Mouse (Mus musculus): ENCODE data around the gene Foxr1.
"Not testable (repeated sequence)": the region's sequence is repeated elsewhere in the genome, so short reads cannot be mapped to it uniquely, and the experiment has no call there.

The Foxr1 gene

DNA sequence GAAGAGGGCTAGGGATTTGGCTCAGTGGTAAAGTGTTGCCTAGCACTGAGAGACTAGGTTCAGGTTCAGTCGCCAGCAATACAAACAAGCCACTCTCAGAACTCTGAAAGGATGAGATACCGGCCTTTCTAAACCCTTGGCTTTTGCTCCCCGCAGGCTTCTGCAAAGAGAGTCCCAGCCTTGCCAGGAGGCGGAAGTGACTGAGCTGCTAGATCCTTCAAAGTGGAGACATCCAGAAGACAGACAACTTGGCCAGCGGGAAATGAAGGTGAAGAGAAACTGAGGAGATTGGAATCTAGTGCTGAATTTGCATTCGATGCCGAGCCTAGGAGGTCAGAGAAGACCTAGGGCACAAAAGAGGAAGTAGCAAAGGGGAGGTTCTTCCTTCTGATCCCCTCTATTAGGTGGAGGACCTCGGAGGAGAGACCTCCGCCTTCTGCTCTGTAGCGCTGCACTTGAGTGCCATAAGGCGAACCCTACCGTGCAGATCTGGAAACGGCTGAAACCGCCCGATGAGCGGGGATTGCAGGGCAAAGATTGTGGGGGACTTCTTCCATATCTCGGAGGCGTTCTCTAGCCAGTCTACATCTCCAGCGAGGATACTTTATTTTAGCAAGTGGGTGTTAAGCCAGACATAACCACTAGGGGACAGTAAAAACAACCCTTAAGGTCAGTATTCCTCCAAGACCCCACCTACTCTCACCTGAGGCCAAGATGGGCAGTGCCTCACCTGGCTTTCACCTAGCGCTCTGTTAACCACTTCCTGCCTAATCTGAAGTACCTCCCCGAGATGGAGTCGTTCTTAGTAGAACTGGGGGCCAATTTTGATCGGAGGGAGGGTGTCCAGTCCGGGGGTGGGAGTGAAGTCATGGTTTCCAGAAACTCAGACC is 36.6 kb upstream of the Foxr1 start:
- DNase-seq (ENCODE audit: low spot score in 2 of 2): no peak

DNA sequence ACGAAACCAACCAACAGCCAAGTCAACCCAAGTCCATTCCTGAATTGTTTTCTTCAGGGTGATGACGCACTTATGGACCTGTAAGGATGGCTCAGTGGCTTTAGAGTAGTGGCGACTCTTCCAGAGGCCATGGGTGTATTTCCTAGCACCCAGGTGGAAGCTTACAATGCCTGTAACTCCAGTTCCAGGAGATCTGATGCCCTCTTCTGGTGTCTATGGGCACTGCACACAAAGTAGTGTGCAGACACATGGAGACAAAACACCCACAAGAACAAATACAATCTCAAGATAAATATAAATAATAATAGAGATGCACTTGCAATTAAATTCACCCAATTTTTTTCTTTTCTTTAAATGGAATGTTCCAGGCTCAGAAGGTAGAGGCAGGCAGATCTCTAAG is 35.0 kb upstream of the Foxr1 start:
- no peak for DNase-seq (ENCODE audit: low spot score in 2 of 2)

DNA sequence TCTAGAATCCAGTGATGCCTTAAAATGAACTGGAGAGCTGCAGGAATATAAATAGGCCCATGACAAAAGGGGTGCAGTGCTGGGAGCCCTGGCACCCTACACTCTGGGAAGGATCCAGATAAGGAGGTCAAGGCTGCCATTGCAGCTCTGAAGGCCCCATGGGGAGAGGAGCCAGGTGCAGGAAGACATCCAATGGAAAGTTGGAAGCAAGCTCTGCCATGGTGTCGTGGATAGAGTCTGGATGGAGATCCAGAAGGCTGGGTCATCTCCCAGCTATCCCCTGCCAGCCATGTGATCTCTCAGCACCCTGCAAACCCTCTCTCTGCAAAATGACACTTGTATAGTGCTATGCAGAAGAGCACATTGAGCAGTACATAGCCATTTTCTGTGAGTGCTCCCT is 33.4 kb upstream of the Foxr1 start:
- DNase-seq (ENCODE audit: low spot score in 2 of 2): no peak

DNA sequence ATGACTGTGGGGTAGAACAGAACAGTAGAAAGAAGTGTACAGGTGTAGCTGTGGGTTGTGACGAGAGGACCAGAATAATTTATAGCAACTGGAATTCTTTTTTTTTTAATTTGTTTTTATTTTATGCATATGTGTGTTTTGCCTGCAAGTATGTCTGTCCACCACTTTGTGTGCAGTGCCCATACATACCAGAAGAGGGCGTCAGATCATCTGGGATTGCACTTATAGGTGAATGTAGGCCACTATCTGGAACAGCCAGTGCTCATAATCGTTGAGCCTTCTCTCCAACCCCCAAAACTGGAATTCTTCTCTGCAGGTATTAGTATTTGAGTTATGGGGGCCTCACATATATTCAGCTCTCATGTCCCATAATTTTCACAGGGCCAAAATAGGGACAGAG is 32.2 kb upstream of the Foxr1 start:
- no peak for DNase-seq (ENCODE audit: low spot score in 2 of 2)

DNA sequence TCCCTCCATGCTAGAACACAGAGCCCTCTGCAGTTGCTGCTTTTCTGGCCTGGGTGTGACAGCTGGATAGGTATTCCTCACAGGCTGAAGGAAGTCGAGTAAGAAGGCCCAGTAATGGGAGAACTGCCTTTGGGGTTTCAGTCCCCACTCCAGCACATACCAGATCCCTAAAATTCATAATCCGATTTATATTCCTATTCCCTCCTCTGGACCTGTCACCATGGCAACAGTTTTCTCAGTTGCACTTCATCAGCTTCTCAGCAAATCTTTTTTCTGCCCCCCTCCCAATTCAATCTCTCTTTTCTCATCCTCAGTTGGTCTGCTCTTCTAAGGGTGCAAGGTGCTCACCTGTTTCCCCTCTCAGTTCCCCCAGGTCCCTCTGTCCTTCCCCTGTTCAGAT is 27.9 kb upstream of the Foxr1 start:
- no peak for DNase-seq (ENCODE audit: low spot score in 2 of 2)

DNA sequence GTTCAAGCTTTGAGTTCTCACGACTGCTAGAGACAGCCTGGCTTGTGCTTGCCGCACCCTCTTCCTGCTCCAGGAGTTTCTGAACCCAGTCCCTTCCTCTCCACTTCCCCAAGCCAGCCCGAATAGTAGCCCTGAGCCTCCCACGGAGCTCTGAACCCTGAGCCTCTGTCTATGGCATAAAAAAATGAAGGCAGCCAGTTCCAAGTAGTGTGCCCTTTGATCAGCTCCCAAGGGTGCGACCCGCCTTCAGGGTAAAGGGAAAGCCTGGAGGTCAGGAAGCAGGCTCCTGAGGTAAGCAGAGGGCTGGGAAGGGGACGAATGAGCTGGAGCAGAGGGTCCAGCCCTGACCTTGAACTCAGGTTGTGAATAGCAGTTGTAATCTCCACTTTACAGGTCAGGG is 27.3 kb upstream of the Foxr1 start:
- DNase-seq (ENCODE audit: low spot score in 2 of 2): no peak

DNA sequence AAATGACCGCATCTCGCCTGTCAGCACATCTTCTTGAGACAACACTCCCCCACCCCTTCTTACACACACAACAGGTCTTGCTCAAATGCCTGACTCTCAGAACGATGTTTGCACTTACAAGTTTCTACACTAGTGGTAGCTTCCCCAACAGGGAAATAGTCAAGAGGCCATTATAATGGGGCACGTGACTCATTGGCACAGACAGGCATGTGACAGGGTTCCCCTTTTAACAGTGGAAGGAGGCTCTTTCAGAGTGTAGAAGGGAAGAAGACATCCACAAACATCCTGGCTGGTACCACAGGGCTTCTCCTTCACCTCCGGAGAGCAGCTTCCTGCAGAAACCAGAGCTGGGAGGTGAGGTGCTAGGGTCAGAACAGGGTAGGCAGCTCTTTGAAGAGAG is 21.0 kb upstream of the Foxr1 start:
- no peak for DNase-seq (ENCODE audit: low spot score in 2 of 2)

DNA sequence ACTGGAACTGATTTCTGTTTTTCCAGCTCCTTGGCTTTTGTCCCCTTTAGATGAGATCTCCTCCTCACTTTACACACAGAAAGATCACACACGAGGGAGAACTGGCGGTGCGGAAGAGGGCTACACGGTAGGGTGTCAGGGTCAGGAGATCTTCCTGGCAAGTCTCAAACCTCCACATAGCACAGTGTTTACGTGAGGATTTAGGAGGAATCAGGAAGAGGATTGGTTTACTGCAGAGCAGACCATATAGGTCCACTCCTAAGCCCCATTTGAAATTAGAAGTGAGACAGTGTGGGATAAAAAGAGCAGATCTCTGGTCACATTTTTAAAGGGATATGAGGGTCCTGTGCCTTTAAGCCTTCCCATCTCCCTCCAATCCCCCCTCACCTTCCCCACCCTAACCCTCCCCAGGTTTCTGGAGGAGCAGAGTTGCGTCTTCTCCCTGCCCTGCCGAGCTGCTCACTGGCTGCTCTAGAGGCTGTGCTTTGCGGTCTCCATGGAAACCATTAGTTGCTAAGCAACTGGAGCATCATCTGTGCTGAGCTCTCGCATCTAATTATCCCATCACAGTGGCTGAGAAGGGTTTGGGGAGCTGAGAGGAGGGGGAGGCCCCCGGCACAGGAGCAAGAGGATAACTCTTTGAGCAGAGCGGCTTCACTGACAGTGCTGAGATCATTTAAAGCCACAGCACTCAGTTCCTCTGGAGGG is 16.3 kb upstream of the Foxr1 start:
- peak; percentile 83 to 89 for DNase-seq (ENCODE audit: low spot score in 2 of 2)

DNA sequence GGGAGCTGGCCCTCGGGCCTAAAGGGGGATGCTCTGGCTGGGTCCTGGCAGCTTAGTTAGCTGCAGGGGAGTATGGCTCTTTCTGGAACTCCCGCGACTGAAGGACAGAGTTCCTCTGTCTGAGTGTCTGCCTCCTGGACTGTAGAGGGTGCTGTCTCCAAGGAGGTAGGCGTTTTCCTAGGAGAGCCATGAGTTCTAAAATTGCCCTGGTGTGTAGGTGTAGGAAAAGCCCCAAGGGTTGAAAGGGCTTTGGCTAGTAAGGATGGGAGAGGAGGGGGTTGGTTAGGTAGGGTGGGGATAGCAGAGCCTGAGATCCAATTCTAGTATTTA is 13.9 kb upstream of the Foxr1 start, which contains the start of gene Upk2:
Upk2 (minus strand) TSS at position 86 of the 330 bp plus-strand sequence.
- no peak for DNase-seq (ENCODE audit: low spot score in 2 of 2)

DNA sequence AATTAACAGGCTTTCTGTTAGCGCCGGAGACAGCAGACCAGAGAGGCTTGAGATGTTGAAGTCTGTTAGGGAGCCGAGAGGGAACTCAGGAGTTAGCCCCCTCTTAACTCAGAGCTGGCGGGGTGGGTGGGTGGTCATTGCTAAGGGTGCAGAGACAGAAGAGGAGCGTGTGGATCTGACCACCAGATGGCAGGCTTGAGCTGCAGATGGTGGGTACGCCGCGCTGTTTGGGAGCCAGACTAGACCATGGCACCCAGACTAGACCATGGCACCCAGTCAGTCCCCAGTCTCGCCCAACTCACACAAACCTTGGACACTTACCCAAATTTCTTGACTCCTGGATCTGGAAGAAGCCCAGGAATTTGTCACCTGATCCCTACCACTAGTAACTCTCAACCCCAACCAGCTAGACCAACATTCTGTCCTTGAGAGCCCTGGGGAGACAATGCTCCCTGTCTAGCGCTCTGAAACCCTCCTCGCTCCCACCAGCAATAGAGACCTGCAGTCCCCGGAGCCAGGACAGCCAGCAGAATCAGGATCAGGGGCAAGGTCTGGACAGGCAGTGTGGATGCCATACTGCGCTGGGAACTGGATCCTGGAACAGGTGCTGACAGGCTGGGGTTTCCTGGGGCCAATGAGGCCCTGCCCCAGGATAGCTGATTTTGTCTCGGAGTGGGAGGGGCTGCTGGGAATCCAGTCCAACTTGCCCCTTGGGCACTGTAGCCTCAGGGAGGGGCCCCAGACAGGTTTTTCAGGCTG is 13.4 kb upstream of the Foxr1 start:
- peak in 1 of 2 experiments; percentile 81 for DNase-seq (ENCODE audit: low spot score in 2 of 2)

DNA sequence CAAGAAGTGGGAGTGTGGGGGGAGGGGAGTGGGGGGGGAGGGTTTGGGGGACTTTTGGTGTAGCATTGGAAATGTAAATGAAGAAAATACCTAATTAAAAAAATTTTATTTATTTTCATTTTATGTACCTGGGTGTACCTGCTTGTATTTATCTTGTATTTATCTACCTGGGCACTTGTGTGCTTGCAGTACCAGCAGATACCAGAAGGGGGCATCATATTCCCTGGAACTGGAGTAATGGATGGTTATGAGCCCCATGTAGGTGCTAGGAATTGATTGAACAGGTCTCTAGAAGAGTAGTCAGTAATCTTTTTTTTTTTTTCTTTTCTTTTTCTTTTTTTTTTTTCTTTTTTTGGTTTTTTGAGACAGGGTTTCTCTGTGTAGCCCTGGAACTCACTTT is 9.5 kb upstream of the Foxr1 start:
- DNase-seq (ENCODE audit: low spot score in 2 of 2): no peak

DNA sequence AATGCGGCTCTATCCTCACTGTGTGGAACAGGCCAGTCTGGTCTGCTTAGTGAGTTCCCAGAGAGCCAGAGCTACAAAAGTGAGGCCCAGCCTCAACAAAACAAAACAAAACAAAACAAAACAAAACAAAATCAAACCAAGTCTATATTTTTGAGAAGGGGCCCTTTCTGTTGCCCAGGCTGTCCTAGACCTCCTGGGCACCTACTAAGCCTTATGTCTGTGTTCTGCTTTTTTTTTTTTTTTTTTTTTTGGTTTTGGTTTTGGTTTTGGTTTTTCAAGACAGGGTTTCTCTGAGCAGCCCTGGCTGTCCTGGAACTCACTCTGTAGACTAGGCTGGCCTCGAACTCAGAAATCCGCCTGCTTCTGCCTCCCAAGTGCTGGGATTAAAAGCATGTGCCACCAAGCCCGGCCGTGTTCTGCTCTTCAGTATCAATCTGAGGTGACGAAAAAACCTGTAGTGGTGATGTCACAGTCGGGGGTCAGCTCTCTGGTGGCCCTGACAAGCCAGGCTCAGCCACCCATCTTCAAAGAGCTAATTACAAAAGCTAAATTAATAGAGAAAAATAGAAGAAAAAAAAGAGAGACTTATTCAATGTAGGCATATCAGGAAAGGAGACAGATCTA is 3.6 kb upstream of the Foxr1 start:
- not testable (repeated sequence) for DNase-seq (ENCODE audit: low spot score in 2 of 2)

DNA sequence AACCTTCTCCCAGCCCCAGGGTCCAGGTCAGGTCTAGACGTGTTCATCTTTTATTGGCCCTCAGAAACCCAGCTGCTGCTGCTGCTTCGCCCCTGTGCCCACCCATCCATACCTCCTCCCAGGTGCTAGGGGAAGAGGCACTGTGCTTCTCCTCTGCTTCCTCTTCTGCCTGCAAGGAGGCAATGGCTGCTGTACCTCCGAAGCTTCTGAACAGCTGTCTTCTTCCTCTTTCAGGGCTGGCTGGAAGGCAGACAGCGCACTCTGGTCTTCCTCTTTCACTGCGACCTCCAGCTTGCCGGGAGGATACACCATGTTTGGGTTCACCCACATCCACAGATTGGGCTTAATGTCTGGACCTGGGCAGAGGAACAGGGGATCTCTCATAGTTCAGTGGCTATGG is 5.2 kb downstream of the Foxr1 start:
- no peak for DNase-seq (ENCODE audit: low spot score in 2 of 2)

DNA sequence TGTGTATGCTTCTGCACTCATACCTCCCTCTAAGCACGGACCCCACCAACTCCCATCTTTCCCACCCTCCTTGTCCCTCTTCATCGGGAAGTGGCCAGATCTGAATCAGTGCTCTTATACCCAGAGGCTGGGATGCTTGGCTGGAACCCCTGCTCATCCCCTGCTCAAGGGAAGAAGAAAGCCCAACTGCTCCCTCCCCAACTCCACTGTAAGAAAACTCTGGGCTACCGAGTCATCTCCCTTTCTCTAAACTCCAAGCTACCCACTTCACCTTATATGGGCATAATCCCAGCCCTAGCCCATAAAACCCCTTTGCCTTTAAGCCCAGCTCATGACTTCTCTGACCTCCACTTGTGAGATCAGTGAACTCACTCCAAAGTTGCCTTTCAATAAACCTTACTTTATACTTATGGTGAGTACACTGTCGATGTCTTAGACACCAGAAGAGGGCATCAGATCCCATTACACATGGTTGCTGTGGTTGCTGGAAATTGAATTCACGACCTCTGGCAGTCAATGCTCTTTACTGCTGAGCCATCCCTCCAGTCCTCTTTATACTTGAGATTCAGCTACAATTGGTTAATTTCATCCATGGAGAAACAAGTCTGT is 8.3 kb downstream of the Foxr1 start:
- DNase-seq (ENCODE audit: low spot score in 2 of 2): no peak

DNA sequence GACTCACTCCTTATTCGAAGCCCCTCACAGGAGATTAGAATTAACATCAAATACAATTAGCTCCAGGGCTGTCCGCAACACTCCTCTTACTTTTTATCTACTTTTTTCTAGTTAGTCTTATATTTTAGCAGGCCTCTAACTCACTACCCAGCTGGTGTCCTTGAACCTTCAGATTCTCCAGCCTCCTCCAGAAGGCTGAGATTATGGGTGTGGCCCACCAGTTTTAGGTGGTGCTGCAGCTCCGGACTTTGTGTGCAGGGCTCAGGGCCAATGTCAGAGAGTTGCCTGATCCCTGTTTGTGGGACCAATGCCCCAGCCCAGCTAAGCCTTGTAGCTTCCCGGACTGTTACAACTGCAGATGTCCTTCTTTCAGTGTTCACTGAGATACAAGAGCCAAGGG is 17.4 kb downstream of the Foxr1 start:
- no peak for DNase-seq (ENCODE audit: low spot score in 2 of 2)

DNA sequence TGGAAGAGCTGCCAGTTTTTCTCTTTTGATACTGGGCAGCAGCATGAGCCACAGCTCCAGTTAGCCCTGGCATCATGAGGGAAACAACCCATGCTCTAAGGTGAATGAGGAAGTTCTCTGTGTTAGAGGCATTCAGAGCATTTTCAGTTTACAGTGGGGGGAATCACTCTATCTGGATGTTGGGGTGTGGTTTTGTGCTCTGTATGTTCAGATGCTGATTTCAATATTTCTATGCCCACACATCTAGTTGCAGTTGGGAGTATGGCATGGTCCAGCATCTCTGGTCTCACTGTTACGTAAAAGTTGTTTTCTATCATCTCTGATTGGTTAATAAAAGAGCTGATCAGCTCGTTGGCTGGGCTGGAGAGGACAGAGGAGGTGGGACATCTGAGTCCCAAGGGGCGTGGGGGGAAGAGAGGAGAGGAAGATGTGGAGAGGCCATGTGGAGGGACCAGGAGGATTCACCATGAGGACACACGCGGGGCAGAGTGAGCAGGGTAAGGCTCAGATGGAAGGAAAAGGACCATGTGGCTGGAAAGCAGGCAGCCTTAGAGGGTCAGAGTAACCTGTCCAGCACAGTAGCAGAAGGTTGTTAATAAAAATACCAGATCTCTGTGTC is 20.5 kb downstream of the Foxr1 start:
- no peak for DNase-seq (ENCODE audit: low spot score in 2 of 2)

DNA sequence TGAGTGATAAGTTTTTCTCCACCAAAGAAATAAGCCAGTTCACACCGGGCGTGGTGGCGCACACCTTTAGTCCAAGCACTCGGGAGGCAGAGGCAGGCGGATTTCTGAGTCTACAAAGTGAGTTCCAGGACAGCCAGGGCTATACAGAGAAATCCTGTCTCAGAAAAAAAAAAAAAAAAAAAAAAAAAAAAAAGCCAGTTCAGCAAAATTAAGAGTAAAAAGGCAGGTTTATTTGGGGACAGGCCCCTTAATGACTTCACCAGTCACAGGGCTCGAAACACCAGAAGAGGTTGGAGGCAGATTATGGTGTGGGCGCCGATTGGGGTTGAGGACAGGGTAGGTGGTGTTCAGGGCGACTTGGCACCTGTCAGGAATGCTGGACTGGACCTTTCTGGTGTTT is 21.2 kb downstream of the Foxr1 start:
- not testable (repeated sequence) for DNase-seq (ENCODE audit: low spot score in 2 of 2)

DNA sequence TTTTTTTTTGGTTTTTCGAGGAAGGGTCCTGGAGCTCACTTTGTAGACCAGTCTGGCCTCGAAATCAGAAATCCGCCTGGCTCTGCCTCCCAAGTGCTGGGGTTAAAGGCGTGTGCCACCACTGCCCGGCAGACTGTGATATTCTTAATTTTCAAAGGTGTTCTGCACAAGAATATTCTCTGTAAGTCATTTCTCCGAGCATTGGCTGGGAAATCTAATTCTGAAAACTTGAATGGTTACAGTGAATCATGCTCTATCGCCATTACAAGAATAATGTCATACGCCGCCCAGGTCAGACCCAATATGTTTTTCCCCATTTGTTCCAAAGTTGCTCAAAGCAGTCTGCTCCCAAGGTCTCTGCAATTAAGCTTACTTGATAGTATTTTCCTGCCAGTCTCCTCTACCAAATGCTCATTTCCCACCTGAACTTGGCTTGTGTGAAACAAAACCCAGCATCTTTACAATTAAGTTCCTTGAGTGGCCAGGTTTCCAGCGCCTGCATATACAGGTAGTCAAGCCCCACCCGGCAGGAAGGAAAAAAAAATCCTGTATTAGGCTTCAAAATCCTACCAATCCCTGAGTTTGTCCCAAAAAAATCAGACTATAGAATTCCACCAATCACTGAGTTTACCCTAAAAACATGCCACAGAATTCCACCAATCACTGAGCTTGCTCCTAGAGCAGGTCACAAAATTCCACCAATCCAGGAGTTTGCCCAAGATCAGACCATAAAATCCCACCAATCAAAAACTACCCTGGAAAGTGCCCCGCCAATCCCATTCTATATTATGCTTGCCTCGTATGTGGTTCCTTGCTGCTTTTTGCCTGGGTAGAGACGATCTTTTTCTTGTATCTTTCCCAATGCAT is 22.2 kb downstream of the Foxr1 start, which contains the start of gene Ccdc84:
Ccdc84 (minus strand) TSS at position 51 of the 867 bp plus-strand sequence.
- no peak for DNase-seq (ENCODE audit: low spot score in 2 of 2)

DNA sequence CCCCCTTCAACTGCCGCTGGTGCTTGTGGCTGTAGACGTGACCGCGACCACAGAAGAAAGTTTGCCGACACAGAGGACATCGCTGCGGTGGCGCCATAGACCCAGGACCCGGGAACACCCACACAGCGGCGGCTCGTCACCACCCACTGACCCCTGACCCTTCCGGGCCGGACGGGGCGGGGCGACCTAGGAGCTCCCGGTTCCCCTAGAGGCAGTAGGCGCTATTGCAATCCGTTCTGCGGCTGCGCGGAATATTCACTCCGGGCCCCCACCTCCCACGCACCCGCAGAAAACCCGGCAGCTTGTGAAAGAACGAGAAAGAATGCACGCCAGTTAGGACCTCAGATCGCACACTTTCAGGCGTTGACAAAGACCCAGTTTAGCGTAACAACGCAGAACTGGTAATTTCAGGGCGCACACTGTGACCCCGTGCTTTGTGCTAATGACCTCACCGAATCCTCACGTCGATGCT is 23.0 kb downstream of the Foxr1 start:
- peak; percentile 89 to 90 for DNase-seq (ENCODE audit: low spot score in 2 of 2)

Data from frontal cortex, postnatal 14 days (tissue).